8 mouse cellular contexts compared by ENCODE assay signal in genomic region chr13:60479043-60479861, GRCm38 (mm10).
A peak's percentile ranks its signal among the peaks of the same experiment; 100 is the strongest.
DNase-seq lines count a peak whose midpoint lies in the region; ATAC-seq lines count a peak whose summit lies in the region.

No protein-coding gene starts in this region.

- peaks cover 5% of the 10 kb centered on the region; the same call in 1 of the 2 replicates for H3K4me1 ChIP-seq in kidney, embryonic 14.5 days (ENCODE audit: control insufficient read depth, insufficient read depth, low read length)
- peaks cover 11% of the 10 kb centered on the region for H3K4me1 ChIP-seq in midbrain, embryonic 16.5 days (ENCODE audit: control insufficient read depth, insufficient read depth, low read length)

- peak overlapping the region; percentile 53; the same call in 1 of the 2 replicates for H3K27ac ChIP-seq in kidney, embryonic 14.5 days (ENCODE audit: low read depth, low read length)
- no peak overlapping the region for H3K27ac ChIP-seq in midbrain, embryonic 16.5 days (ENCODE audit: low read length)

- DNase-seq in cerebellum, adult 11 months: peak; percentile 23
- no peak for DNase-seq in cerebellum, adult 9-11 months
- peak; percentile 18 to 35 for DNase-seq in cerebellum, postnatal 4 days (ENCODE audit: low spot score in 2 of 2)
- DNase-seq in heart, adult 8-10 months (ENCODE audit: low spot score): peak; percentile 58
- peak; percentile 14 for DNase-seq in liver
- peak; percentile 56 to 60 for DNase-seq in urinary bladder, postnatal 36 days (ENCODE audit: low spot score in 2 of 2)

- H3K9me3 ChIP-seq in kidney, embryonic 14.5 days (ENCODE audit: control insufficient read depth, low read length): no peaks in the 10 kb centered on the region
- H3K9me3 ChIP-seq in midbrain, embryonic 16.5 days (replicated peaks; ENCODE audit: control insufficient read depth, low read length, poor library complexity, severe bottlenecking): no peaks in the 10 kb centered on the region

- peak overlapping the region; percentile 27 for H3K4me3 ChIP-seq in kidney, embryonic 14.5 days (ENCODE audit: low read length)
- H3K4me3 ChIP-seq in midbrain, embryonic 16.5 days (ENCODE audit: low read depth, low read length): peak overlapping the region; percentile 35

- WGBS in kidney, embryonic 14.5 days: 6% methylated on average over 18 of the region's 18 CpGs
- WGBS in midbrain, embryonic 16.5 days: 4% methylated on average over 18 of the region's 18 CpGs

- no peaks in the 10 kb centered on the region for H3K27me3 ChIP-seq in kidney, embryonic 14.5 days (ENCODE audit: control insufficient read depth, insufficient read depth, low read length)
- no peaks in the 10 kb centered on the region; the same call in 1 of the 2 replicates for H3K27me3 ChIP-seq in midbrain, embryonic 16.5 days (ENCODE audit: control insufficient read depth, insufficient read depth, low read depth, low read length)

- peak; percentile 63 for ATAC-seq in kidney, embryonic 14.5 days (ENCODE audit: low FRiP score, low TSS enrichment)
- peak; percentile 80 for ATAC-seq in midbrain, embryonic 16.5 days

- H3K4me2 ChIP-seq in kidney, embryonic 14.5 days (replicated peaks; ENCODE audit: low read depth, low read length): peak overlapping the region; percentile 56
- peak overlapping the region; percentile 68 for H3K4me2 ChIP-seq in midbrain, embryonic 16.5 days (ENCODE audit: low read length)

- no peaks in the 10 kb centered on the region for H3K36me3 ChIP-seq in kidney, embryonic 14.5 days (ENCODE audit: control insufficient read depth, insufficient read depth, low read length)
- no peaks in the 10 kb centered on the region for H3K36me3 ChIP-seq in midbrain, embryonic 16.5 days (ENCODE audit: control insufficient read depth, insufficient read depth, low read length)

- H3K9ac ChIP-seq in kidney, embryonic 14.5 days (ENCODE audit: low read depth, low read length): no peak overlapping the region; the same call in 1 of the 2 replicates
- H3K9ac ChIP-seq in midbrain, embryonic 16.5 days (ENCODE audit: low read depth, low read length): peak overlapping the region; percentile 30; the same call in 1 of the 2 replicates
